Mouse (Mus musculus) left cerebral cortex, postnatal 10 days (tissue): Measurements from ENCODE around the gene Lrrc51. TPM values are rescaled to one million over a fixed set of nuclear protein-coding genes. Genes with fewer than 3 reads are reported as not detected.
"Not testable (repeated sequence)": the region's sequence is repeated elsewhere in the genome, so short reads cannot be mapped to it uniquely, and the experiment has no call there.

Experiments
- DNase-seq, 2 experiments: peaks; one replicate each; pipeline ENCODE4 v3.0.0; 2021 to 2022; ENCODE audit warnings: low spot score in 2 of 2, mixed read lengths in 1 of 2; ENCODE audit errors: extremely low spot score in 1 of 2
- intact Hi-C: fragments of 180-260 bp; cut with DNase I; formaldehyde crosslinking; loops from one replicate; pipeline ENCODE4 v1.15.1; 2025
- total RNA-seq, 2 experiments: library from RNA; stranded (reverse); gene quantifications; 2 replicates each; pipeline ENCODE4 v1.2.3; 2021

Lrrc51 gene
- total RNA-seq, 2 experiments from 2014 or later, result 2.8 to 4.0 TPM

GRCm38 (mm10) chr7:101949008-101949407, 15.3 kb upstream of the Lrrc51 start:
- intact Hi-C loops, result not testable (repeated sequence)

GRCm38 (mm10) chr7:101939758-101940157, 6.1 kb upstream of the Lrrc51 start:
- intact Hi-C loops, result no loop called here
- no peak for DNase-seq

More at GRCm38 (mm10) chr7:101949008-101949407, 15.3 kb upstream of the Lrrc51 start:
- not testable (repeated sequence) for DNase-seq

DNA sequence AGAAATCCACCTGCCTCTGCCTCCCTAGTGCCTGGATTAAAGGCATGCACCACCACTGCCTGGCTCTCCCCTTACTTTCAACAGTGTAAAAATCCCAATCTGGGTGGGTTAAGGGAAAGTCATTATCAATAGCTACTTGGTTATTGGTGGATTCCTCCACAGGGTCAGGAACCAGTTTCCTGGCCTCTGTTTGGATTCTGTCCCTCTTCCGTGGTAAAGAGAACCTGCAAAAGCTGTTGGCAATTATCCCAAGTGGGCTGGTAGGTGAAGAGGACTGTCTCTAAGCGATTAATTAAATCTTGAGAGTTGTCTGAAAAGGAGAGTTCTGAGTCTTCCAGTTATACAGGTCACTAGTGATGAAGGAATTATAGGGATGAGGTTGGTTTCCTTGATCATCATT, 4.7 kb upstream of the Lrrc51 start:
- no peak for DNase-seq
- intact Hi-C loops, result no loop called here

- intact Hi-C loops, result no loop called here
- DNase-seq, result no peak
These were observed 3.9 kb upstream of the Lrrc51 start for GRCm38 (mm10) chr7:101937569-101937968.

DNA sequence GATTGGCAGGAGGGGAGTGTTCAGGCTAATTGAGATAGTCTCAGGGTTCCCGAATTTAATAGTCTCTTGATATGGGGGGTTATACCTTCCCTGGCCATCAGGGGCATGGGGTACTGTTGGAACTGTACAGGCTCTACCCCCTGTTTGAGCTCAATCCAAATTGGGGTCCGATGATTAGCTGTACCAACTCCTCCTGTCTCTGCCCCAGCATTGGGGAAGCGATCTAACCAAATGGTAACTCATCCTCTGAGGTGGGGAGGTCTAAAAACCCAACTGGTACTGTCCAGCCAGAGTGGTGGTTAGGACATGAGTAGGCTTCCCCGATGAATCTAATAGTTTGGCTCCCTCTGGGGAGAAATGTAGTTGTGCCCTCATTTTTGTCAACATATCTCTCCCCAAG, 3.3 kb upstream of the Lrrc51 start:
- intact Hi-C loops, result no loop called here
- DNase-seq, result no peak

- no peak for DNase-seq
- intact Hi-C loops, result no loop called here
These were observed 2.3 kb upstream of the Lrrc51 start for GRCm38 (mm10) chr7:101935957-101936356.

GRCm38 (mm10) chr7:101933300-101933699, 395 bp downstream of the Lrrc51 start:
- intact Hi-C loops, result no loop called here
- DNase-seq, result no peak

- intact Hi-C loops, result no loop called here
- no peak for DNase-seq
These were observed 1.1 kb downstream of the Lrrc51 start for GRCm38 (mm10) chr7:101932551-101932950.

GRCm38 (mm10) chr7:101928093-101928492, 5.6 kb downstream of the Lrrc51 start:
- DNase-seq, result no peak
- intact Hi-C loops, result no loop called here

GRCm38 (mm10) chr7:101925892-101926291, 7.8 kb downstream of the Lrrc51 start:
- DNase-seq, intact Hi-C loops: not testable (repeated sequence)

DNA sequence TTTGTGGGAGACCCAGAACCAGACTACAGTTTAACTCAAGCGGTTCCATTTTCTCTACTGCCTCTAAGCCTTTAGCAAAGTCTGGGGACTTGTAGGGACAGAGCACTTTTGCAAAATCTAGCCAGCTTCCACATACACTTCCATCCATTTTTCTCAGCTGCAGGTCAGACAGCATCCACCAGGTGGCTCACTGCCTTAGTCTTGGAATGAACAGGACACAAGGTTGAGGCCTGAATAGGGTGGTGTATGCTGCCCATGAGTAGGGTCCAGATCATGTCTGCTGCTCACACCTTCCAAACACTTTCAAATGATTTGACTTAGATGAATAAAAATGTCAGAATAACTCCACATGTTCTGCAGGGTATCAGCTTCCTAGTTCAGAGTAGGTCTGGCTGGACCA, 15.6 kb downstream of the Lrrc51 start:
- DNase-seq, result peak; percentile 50 to 55
- intact Hi-C loops, result loop anchor here (5.0 kb wide), 1 partner anchor 159 kb away; no protein-coding TSS in a partner anchor

DNA sequence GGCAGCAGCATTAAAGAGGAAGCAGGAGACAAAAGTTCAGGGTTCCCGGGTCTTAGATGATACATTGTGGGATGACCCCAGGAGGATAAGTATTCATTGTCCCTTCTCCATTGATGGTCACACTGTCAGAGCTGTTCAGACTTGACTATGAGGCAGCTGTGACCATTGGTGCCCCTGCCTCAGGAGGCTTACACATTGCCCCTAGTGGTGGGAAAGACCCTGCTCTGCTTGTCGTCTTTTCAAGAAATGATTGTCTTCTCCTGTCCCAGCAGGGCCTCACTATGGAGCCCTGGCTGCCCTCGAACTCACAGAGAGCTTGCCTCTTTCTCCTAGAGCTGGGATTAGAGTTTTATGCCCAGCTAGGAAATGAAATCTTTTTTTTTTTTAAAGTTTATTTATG, 21.7 kb downstream of the Lrrc51 start:
- DNase-seq, result no peak

GRCm38 (mm10) chr7:101910138-101910537, 23.6 kb downstream of the Lrrc51 start:
- DNase-seq, result no peak
- intact Hi-C loops, result no loop called here

More for the DNA sequence above, 21.7 kb downstream of the Lrrc51 start:
- intact Hi-C loops, result no loop called here

DNA sequence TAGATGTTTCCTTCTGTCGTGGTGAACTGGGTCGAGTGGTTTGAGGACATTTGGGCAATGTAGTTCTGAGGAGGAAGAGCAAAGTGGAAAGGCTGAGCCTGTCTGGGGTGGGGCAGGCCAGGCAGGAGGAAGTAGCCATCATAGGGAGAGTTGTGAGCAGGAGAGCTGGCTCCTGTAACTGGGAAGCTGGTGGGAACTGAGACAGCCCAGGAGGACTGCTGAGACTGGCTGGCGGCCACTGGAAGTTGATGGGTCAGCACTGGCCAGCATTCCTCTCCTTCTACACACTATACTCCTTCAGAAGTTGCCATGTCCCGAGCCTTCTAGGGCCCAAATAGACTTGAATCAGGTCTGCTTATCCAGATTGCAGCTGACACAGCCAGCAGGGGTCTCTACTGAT, 25.3 kb downstream of the Lrrc51 start:
- intact Hi-C loops, result no loop called here
- peak in 1 of 2 experiments; percentile 46 for DNase-seq

DNA sequence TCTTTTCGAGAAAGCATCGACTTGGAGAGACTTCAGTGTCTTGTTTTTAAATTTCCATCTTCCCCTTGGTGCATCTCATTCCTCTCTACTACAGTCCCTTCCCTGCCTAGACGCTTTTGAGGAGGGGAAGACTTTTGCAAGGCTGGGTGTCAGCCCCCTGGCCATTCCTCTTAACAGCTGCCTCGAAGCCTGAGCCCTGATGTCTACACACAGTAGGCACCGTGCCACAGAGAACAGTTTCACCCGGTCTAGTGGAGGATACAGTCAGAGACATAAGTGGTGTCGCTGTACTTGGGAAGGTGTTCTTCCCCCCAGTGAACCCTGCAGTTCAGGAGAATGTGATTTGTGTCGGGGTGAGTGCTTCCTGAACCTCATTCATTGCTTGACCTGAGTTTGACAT, 27.0 kb downstream of the Lrrc51 start:
- no peak for DNase-seq
- intact Hi-C loops, result no loop called here

DNA sequence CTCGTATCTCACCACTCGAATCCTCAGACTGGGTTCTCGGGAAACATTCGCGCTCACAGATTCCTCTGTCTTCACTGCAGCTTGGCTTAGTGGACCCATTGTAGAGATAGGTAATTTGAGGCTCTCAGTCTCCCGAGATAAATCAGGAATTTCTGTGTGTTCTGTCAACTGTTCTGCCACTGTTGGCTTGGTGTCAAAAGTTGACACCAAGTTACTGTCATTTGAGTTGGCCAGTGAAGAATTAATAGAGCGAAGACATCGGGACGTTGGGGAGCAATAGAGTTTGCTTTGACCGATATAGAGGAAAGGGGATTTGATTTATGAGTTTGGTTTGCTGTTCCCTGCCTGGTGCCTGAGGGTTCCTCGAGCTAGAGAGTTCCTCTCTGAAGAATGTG, 27.4 kb downstream of the Lrrc51 start, which contains the start of gene Tomt:
Tomt (minus strand) TSS at position 73 of the 395 bp plus-strand sequence.
- DNase-seq, result no peak
- intact Hi-C loops, result no loop called here

DNA sequence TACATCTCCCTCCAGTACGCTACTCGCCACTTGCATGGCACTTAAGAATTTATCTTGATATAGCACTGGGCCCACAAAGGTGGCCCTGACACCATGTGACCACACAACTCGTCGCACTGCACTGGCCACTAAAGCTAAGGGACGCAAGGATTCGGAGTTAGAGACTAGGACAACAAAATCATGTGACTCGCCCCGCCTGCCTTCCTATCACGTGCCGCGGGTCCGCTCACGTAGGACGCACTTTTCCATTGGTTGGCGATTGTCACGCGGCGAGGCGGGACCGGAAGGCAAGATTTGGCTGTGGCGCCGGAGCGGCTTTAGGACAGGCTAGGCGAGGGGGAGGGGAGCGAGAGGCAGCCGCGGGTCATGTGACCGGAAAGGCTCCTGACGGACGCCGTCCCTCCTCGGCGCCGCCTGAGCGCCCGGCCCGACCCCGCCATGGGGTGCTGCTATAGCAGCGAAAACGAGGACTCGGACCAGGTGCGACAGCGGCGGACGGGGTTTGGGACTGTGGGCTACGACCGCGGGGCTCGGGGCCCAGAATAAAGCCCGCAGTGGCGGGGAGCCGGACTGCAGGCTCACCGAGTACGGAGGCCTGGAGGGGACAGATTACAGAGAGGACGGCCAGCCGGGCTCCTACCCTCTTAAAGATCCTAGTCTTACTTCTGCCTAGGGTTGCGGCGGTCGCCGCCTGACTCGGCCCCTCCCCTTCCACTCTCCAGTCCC, 28.0 kb downstream of the Lrrc51 start, which contains the start of gene Lamtor1:
Lamtor1 (plus strand) TSS at position 344 of the 726 bp plus-strand sequence.
- peak; percentile 100 for DNase-seq
- intact Hi-C loops, result no loop called here

GRCm38 (mm10) chr7:101902846-101903245, 30.8 kb downstream of the Lrrc51 start:
- no peak for DNase-seq
- intact Hi-C loops, result no loop called here

GRCm38 (mm10) chr7:101901969-101902368, 31.7 kb downstream of the Lrrc51 start:
- DNase-seq, result no peak
- intact Hi-C loops, result no loop called here

DNA sequence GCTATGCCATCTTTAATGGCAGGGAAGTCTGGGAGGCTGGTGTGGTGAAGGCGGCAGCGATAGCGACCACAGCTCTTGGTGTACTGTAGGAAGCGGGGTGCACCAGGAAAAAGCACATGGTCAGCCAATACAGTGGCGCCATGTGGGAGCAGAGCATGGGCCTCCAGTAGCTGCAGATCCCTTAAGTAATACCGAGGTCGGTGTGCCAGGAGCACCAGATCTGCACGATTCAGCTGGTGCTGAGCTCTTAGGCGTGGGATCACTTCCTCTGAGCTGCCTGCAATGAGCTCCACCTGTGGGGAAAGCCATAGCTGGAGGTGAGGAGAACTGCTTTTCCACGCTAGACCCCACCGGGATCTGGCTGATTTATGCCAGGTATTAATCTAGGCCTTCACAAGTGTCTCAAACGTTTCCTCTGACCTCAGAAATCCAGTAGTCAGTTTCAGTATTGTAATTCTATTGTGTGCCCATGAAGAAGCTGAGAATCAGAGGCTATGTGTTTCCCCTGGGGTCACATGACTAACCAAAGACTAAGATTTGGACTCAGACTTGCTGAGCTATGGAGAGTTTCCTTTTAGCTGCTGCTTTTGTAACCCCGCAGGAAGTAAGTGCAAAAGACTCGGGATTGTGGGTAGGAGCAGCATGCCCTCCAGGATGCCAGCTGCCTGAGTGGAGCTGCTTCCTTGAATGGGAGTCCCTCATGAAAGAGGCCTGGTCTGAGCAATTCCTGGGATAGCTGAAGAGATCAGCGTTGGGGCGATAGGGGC, 33.2 kb downstream of the Lrrc51 start:
- intact Hi-C loops, result no loop called here
- DNase-seq, result no peak
